Mouse (Mus musculus) heart, embryonic 13.5 days (tissue): Measurements from ENCODE around the gene Olfr714. TPM values are rescaled to one million over a fixed set of nuclear protein-coding genes. Genes with fewer than 3 reads are reported as not detected.
"Not testable (repeated sequence)": the region's sequence is repeated elsewhere in the genome, so short reads cannot be mapped to it uniquely, and the experiment has no call there.

Experiments used
- ATAC-seq: fragments of 200-750 bp; cut with Nextera tagmentation; 2 replicates; pipeline ENCODE4 v1.8.0; 2017; ENCODE audit warnings: moderate TSS enrichment; ENCODE audit not compliant: insufficient number of reproducible peaks, low FRiP score, low TSS enrichment; ENCODE audit errors: extremely low read depth
- H3K27ac ChIP-seq: fragments of 300-500 bp; sonication (generic); replicated peaks from 2 replicates; pipeline ENCODE4 v1.5.1; 2015; ENCODE audit warnings: moderate library complexity, mild to moderate bottlenecking, inconsistent platforms
- H3K27me3 ChIP-seq: fragments of 300-500 bp; sonication (generic); replicated peaks from 2 replicates; pipeline ENCODE4 v1.6.1; 2015; ENCODE audit warnings: mild to moderate bottlenecking, inconsistent platforms
- H3K36me3 ChIP-seq: fragments of 300-500 bp; sonication (generic); 2 replicates; pipeline ENCODE4 v1.6.1; 2015; ENCODE audit warnings: mild to moderate bottlenecking, inconsistent platforms
- H3K4me1 ChIP-seq: fragments of 300-500 bp; sonication (generic); 2 replicates; pipeline ENCODE4 v1.6.1; 2015; ENCODE audit warnings: inconsistent platforms
- H3K4me2 ChIP-seq: fragments of 300-500 bp; sonication (generic); 2 replicates; pipeline ENCODE4 v1.6.1; 2015; ENCODE audit warnings: inconsistent platforms, mild to moderate bottlenecking, moderate library complexity
- H3K4me3 ChIP-seq: fragments of 300-500 bp; sonication (generic); 2 replicates; pipeline ENCODE4 v1.5.1; 2015; ENCODE audit warnings: moderate library complexity, mild to moderate bottlenecking, inconsistent platforms
- H3K9ac ChIP-seq: fragments of 300-500 bp; sonication (generic); 2 replicates; pipeline ENCODE4 v1.6.1; 2015; ENCODE audit warnings: inconsistent platforms, mild to moderate bottlenecking, moderate library complexity
- H3K9me3 ChIP-seq: fragments of 300-500 bp; sonication (generic); 2 replicates; pipeline ENCODE4 v1.6.1; 2016; ENCODE audit warnings: inconsistent platforms
- WGBS: fragments of 180-500 bp; shearing (Covaris S2); methylation state at CpG from one replicate; pipeline ENCODE4 v1.1.7; 2015; ENCODE audit warnings: mixed read lengths; 5-methylcytosine and 5-hydroxymethylcytosine counted together
- polyA plus RNA-seq: library from polyadenylated mRNA; unstranded; fragments of >200 nt; fragmentation: Nextera tagmentation; extraction: Ambion mirVana; gene quantifications from 2 replicates; pipeline ENCODE4 v1.2.1, GENCODE M21; 2015

The Olfr714 gene
- not detected in 2 replicates for polyA plus RNA-seq

DNA sequence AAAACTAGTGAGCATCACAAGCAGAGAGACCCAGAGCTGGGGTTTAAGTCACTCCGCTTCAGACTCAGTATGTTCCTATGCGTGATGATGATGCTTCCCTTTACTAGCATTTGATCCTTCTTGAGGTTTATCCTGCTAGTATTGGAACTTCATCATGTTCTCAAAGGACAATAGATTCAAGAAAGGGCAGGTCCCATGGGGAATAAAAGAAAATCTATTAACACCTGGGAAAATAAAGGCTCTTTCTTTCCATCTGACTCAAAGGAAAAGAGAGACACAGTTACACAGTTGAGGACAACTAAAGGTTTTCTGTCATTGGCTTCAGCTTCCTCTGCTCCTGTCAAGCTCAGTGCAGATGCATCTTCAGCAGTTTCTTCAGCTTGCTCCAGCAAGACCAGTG lies at the start of gene Olfr714:
Gene Olfr714, plus strand, starts transcription at position 301 of the 400 bp plus-strand sequence.
- H3K27ac ChIP-seq = no peak within 1 kb of the TSS
- H3K9ac ChIP-seq = no peak within 1 kb of the TSS

DNA sequence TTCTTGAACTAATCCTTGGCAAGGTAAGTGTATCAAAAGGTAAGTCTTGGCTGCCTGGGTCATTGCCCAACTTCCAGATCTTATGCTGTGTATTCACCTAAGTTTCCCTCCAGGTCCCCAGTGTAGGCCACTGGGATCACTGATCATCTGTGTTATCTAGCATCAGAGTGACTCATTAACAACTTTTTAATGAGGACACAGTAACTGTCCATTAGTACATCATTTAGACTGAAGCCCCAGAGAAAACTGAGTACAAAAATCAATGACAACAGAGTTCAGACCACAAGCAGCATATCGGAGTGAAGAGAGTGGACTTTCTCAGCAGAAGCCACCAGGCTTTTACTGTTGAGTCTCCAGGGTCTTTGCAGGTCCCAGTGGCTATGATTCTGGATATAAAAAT lies 39.9 kb upstream of the Olfr714 start, which contains the start of gene Olfr713:
Gene Olfr713, plus strand, starts transcription at position 301 of the 400 bp plus-strand sequence.
- H3K9ac ChIP-seq = no peak within 1 kb of the TSS
- no peaks in the 10 kb centered on the region for H3K36me3 ChIP-seq
- no peak within 1 kb of the TSS for H3K4me3 ChIP-seq
- no peaks in the 10 kb centered on the region for H3K9me3 ChIP-seq
- H3K27ac ChIP-seq = no peak within 1 kb of the TSS
- no peak within 1 kb of the TSS for H3K4me2 ChIP-seq
- no peaks in the 10 kb centered on the region for H3K4me1 ChIP-seq
- H3K27me3 ChIP-seq = no peaks in the 10 kb centered on the region
- WGBS = 76% methylated on average over 1 of the region's 1 CpGs
- ATAC-seq = no peak

More for the DNA sequence above, at the start of gene Olfr714:
- Histone ChIP-seq H3K27me3 (no peaks in the 10 kb centered on the region), H3K4me1 (no peaks in the 10 kb centered on the region), H3K36me3 (no peaks in the 10 kb centered on the region), H3K4me3 (no peak within 1 kb of the TSS), H3K9me3 (0 out of 2 replicates have a peak, but pooled peaks cover 3% of the 10 kb centered on the region), H3K4me2 (no peak within 1 kb of the TSS)
- WGBS = 86% methylated on average over 2 of the region's 2 CpGs
- ATAC-seq = no peak

DNA sequence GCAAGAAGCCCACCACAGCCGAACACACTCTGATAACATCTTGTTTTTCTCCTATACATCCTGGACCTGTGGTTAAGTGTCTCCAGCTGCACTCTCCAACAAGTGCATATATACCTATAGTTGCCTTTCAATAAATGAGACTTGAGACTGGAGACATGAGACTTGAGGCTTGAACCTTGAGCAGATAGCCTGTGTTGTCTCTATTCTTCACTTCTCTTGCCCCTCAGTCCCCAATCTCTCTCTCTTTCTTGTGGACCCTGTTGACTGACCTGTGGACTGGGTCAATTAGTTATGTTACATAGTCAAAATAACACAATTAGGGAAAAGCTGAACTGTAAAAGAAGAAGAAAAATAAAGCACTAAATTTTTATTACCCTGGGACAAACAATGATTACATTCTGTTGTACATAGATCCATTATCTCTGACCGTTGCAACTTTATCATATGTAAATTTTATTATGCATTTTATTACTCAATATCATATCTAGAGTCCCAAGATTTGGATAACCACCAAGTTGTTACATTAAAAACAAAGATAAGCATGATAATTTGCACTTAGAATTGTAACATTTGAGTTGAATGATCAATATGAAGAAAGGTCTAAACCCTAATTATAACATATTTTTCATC lies 30.7 kb upstream of the Olfr714 start:
- Histone ChIP-seq H3K9me3 (no peaks in the 10 kb centered on the region), H3K4me3 (no peak overlapping the region), H3K27ac (no peak overlapping the region), H3K4me2 (no peak overlapping the region), H3K9ac (no peak overlapping the region), H3K4me1 (no peaks in the 10 kb centered on the region), H3K27me3 (no peaks in the 10 kb centered on the region), H3K36me3 (no peaks in the 10 kb centered on the region)
- WGBS = 68% methylated on average over 2 of the region's 2 CpGs
- no peak for ATAC-seq

DNA sequence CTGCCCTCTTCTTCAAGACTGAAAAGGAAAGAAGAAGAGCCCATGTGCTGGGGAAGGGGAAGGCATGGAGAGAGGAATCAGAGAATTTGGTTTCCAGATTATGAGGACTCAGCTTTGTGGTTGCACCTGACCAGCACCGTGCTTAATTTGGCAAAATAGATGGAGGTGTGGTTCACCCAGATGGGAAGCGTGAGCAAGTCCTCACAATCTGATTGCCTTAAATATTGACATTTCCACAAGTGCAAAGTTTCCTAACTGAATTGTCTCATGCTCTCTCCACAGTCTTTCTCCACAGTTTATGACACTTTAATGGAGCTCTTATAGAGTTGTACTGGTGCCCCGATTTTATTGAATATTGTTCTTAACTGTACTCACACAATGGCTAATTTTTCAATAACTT lies 27.6 kb upstream of the Olfr714 start:
- Histone ChIP-seq H3K4me3 (no peak overlapping the region), H3K27me3 (no peaks in the 10 kb centered on the region), H3K9me3 (no peaks in the 10 kb centered on the region), H3K9ac (no peak overlapping the region), H3K4me1 (no peaks in the 10 kb centered on the region), H3K4me2 (no peak overlapping the region), H3K27ac (no peak overlapping the region), H3K36me3 (no peaks in the 10 kb centered on the region)
- 72% methylated on average over 3 of the region's 3 CpGs for WGBS
- ATAC-seq = no peak

DNA sequence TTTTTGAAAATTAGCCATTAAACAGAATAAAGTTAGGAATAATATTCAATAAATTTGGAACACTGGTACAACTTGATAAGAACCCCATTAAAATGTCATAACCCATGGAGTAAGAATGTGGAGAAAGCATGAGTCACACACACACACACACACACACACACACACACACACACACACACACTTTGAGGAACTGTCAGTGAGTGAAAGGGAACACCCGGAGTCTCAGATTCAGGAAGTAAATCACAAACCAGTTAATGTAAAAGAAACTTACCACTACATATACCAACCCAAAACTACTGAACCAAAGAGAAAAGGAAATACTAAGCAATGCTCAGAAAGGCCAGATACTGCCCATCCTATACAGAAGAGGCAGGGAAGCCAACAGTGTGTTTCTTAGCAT lies 26.4 kb upstream of the Olfr714 start:
- no peak overlapping the region for H3K27ac ChIP-seq
- H3K36me3 ChIP-seq = no peaks in the 10 kb centered on the region
- H3K4me1 ChIP-seq = no peaks in the 10 kb centered on the region
- H3K27me3 ChIP-seq = no peaks in the 10 kb centered on the region
- no peaks in the 10 kb centered on the region for H3K9me3 ChIP-seq
- H3K4me2 ChIP-seq = no peak overlapping the region
- WGBS = 65% methylated on average over 1 of the region's 1 CpGs
- no peak overlapping the region for H3K4me3 ChIP-seq
- ATAC-seq = no peak
- H3K9ac ChIP-seq = no peak overlapping the region

DNA sequence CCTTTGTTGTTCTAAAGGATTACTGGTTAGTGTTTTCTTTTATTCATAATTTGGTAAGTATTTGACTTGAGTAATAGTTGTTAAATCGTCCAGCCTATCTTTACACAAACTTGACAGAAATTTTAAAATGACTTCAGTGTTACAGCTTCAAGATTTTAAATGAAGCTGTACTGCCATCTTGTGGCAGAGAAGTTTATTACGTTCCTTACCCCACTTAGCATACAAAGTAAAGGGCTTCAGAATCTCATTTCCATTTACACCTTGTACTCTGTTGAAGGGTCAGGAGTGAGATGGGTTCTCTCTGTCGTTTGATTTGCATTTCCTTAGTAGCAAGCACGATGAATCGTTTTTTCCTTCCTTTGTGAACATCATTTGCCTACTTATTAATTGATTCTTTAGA lies 24.9 kb upstream of the Olfr714 start:
- no peaks in the 10 kb centered on the region for H3K9me3 ChIP-seq
- no peaks in the 10 kb centered on the region for H3K4me1 ChIP-seq
- 3% methylated on average over 5 of the region's 5 CpGs for WGBS
- H3K36me3 ChIP-seq = no peaks in the 10 kb centered on the region
- no peak overlapping the region for H3K4me2 ChIP-seq
- H3K4me3 ChIP-seq = no peak overlapping the region
- H3K27ac ChIP-seq = no peak overlapping the region
- no peak for ATAC-seq
- no peak overlapping the region for H3K9ac ChIP-seq
- no peaks in the 10 kb centered on the region for H3K27me3 ChIP-seq

DNA sequence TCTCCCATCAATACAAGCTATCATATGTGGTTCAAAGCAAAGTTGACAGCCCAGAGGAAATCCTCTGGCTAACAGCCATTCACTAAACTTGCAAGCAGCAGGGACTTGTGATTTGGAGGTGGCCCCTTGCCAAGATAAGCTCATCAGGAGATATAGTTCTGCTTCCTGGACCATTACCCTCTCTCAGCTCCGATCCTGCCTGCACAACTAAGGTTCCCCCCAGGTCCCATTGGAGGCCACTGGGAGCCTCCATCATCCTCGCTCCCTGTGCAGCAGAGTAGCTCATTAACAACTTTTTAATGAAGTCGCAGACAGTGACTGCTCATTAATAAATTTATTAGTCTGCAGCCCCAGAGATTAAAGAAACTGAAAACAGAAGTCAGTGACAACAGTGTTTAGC lies 23.2 kb upstream of the Olfr714 start:
- Histone ChIP-seq H3K9ac (no peak overlapping the region), H3K4me1 (no peaks in the 10 kb centered on the region), H3K27me3 (no peaks in the 10 kb centered on the region), H3K4me3 (no peak overlapping the region), H3K36me3 (no peaks in the 10 kb centered on the region), H3K4me2 (no peak overlapping the region), H3K27ac (no peak overlapping the region), H3K9me3 (no peaks in the 10 kb centered on the region)
- no peak for ATAC-seq
- 37% methylated on average over 3 of the region's 3 CpGs for WGBS

DNA sequence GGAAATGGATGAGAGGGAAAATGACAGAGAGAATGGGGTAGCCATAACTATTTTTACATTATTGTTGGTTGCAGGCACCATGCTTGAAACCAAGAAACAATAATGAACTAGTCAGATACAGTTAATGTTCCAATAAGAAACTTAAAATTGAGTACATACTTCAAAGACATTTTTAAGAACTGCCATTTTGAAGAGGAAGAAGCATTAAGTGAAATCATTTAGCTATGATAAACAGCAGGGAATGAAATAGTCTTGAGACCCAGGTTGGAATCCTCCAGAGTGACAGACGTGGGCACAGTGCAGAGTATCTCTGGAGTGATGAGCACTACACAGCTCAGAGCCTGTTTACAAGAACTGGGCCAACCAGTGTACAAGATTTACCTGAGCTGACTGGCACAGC lies 22.1 kb downstream of the Olfr714 start, which contains the start of gene Olfr17:
Gene Olfr17, plus strand, starts transcription at position 301 of the 400 bp plus-strand sequence.
- Histone ChIP-seq H3K27ac (no peak within 1 kb of the TSS), H3K36me3 (no peaks in the 10 kb centered on the region), H3K4me2 (no peak within 1 kb of the TSS), H3K9ac (no peak within 1 kb of the TSS), H3K4me3 (no peak within 1 kb of the TSS), H3K27me3 (no peaks in the 10 kb centered on the region), H3K4me1 (no peaks in the 10 kb centered on the region), H3K9me3 (peaks cover 2% of the 10 kb centered on the region; the same call in 1 of the 2 replicates)
- ATAC-seq = no peak
- WGBS = 33% methylated on average over 1 of the region's 1 CpGs

DNA sequence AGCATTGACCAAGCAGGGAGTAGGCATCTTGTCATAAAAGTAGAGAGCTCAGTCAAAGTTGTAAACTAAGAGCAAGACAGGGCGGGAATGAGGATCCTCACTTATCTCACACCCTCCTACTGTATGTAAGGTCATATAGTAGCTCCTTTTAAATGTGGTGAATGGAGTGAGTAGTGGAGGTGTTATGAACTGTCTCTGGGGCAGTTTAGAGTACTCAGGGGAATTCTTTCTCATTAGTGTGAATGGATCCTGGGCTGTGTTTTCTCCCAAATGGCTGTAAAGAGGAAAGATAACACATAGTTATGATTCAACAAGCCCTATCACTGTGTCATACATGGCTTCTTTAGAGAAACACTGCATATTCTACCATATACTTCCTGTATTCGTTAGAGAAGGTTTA lies 39.5 kb downstream of the Olfr714 start, which contains the start of gene Olfr715b:
Gene Olfr715b, minus strand, starts transcription at position 101 of the 400 bp plus-strand sequence.
- H3K36me3 ChIP-seq, H3K4me1 ChIP-seq, H3K9me3 ChIP-seq, ATAC-seq, H3K9ac ChIP-seq, H3K27me3 ChIP-seq, H3K4me2 ChIP-seq, H3K27ac ChIP-seq, H3K4me3 ChIP-seq: not testable (repeated sequence)
- WGBS = 85% methylated on average over 2 of the region's 2 CpGs

Other genes starting within 250 kb of the Olfr714 start
- not detected in 2 replicates for gene Olfr702, start 237.1 kb upstream of the Olfr714 start, polyA plus RNA-seq
- gene Olfr703, start 227.6 kb upstream of the Olfr714 start, polyA plus RNA-seq = not detected in 2 replicates
- not detected in 2 replicates for gene Olfr704, start 207.8 kb upstream of the Olfr714 start, polyA plus RNA-seq
- not detected in 2 replicates for gene Olfr705, start 194.1 kb upstream of the Olfr714 start, polyA plus RNA-seq
- not detected in 2 replicates for gene Olfr706, start 182.8 kb upstream of the Olfr714 start, polyA plus RNA-seq
- gene Olfr707, start 169.7 kb upstream of the Olfr714 start, polyA plus RNA-seq = not detected in 2 replicates
- not detected in 2 replicates for gene Olfr1532-ps1, start 163.0 kb upstream of the Olfr714 start, polyA plus RNA-seq
- not detected in 2 replicates for gene Olfr709-ps1, start 138.8 kb upstream of the Olfr714 start, polyA plus RNA-seq
- gene Olfr710, start 122.7 kb upstream of the Olfr714 start, polyA plus RNA-seq = not detected in 2 replicates
- not detected in 2 replicates for gene Olfr6, start 107.0 kb upstream of the Olfr714 start, polyA plus RNA-seq
- not detected in 2 replicates for gene Olfr711, start 95.5 kb upstream of the Olfr714 start, polyA plus RNA-seq
- gene Olfr2, start 64.9 kb upstream of the Olfr714 start, polyA plus RNA-seq = not detected in 2 replicates
- not detected in 2 replicates for gene Olfr713, start 39.8 kb upstream of the Olfr714 start, polyA plus RNA-seq
- gene Olfr17, start 22.2 kb downstream of the Olfr714 start, polyA plus RNA-seq = not detected in 2 replicates
- not detected in 2 replicates for gene Olfr715b, start 39.4 kb downstream of the Olfr714 start, polyA plus RNA-seq
- not detected in 2 replicates for gene Olfr715, start 60.1 kb downstream of the Olfr714 start, polyA plus RNA-seq
- not detected in 2 replicates for gene Olfr716, start 67.3 kb downstream of the Olfr714 start, polyA plus RNA-seq
- gene Nlrp14, start 96.0 kb downstream of the Olfr714 start, polyA plus RNA-seq = not detected in 2 replicates
- gene Rbmxl2, start 138.5 kb downstream of the Olfr714 start, polyA plus RNA-seq = not detected in 2 replicates